Mouse (Mus musculus): ENCODE data around the gene Wnk2.

The Wnk2 gene

DNA sequence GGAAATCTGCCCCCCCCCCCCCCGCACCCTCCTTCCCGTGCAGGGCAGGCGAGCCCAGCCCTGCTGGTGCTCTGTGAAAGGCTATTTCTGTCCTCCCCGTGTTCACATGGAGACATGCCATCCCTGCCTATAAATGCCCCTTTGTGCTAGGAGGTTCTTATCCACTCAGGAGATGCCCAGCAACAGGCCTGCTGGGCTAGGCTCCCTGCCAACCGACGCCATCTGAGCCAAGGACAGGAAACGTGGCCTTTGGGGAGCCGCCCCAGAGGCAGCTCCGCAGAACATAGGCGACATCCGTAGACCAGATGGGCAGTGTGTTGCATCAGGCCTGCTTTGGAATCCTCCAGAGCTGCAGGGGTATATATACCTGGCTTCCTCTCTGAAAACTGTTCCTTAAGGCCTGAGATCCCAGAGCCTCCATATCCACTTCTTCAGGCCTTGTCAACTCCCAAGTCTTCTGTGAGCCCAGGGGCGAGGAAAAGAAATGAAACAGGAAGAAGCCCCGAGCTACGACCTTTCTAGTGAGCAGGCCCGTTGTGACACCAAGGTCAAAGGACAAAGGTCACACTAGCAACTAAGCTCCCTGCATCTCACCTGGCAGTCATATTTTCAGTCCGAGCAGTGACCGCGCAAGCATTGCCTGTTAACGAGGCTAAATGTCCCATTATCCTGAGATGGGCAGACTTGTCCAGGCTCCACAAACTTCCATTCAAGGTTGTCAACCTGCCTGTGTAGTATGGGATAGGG is 31.2 kb upstream of the Wnk2 start:
- CTCF ChIA-PET, result interaction anchor here (0.6 kb wide), 1 partner anchor 174 kb away, joined by 4 read pairs; no protein-coding TSS in a partner anchor

DNA sequence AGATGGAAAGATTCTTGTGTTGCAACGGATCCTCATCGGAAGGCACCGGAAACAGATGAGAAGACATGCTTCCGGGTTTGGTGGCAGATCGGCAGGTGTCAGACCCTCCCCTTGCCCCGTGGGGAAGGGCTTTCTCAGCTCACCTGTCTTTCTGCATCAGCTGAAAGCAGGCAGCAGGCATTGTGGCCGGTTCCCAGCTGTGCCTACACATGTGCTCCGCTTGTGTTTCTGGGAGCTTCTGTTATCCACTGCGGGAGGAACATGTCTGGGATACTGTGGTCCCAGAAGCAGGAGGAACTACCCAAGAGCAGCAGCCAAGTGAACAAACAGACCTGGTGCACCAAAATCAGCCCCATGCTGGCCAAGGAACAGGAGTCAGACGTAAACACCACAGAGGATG is 27.7 kb upstream of the Wnk2 start:
- CTCF ChIA-PET, result no interaction called here

DNA sequence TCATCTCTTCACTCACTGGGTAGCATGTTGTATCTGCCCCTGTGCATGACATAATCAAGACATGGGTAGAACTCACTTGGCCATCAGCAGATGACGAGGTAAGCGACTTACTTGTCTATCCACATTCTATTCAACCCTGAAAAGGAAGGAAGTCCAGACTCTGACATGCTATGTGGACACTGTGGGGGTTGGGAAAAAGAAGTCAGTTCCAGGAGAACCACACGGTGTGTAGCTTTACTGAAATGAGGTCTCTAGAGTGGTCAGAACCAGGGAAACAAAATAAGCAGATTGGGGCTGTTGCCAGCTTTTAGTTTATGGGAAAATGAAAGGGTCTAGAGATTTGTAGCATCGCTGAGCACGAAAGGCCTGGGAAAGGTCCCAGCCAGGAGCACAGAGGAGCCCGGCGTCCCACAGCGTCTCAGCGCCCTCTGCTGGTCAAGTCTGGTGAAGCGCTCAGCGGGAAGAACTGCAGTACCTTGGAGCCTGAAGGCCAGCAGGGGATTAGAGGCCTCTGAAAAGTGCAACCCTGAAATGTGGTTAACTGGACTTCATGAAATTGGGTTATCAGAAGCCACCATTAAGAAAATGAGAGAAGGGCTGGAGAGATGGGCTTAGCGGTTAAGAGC is 25.3 kb upstream of the Wnk2 start:
- CTCF ChIA-PET, result interaction anchor here (0.6 to 1.0 kb wide), 3 partner anchors 17 to 254 kb away, joined by 3 to 15 read pairs (median 6); no protein-coding TSS in a partner anchor

DNA sequence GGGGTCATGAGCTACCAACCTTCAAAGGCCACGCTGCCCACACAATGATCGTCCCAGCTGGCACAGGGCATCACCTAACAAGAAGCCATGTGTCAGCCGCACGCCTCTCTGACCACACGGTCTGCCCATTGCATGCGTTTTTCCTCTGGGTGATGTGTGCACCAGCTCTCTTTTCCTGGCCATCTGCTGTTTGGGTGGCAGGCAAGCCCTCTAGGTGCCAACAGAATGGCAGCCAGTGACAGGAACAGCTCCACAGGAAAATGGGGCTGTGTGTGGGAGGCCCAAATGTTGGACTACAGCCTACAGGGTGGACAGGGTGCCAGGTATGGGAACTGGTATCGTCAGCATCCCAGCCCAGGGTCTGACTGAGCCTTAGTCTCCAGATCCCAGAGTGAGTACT is 24.5 kb upstream of the Wnk2 start:
- CTCF ChIA-PET, result interaction anchor here (0.6 to 1.0 kb wide), 4 partner anchors 15 to 255 kb away, joined by 3 to 15 read pairs (median 5); no protein-coding TSS in a partner anchor

DNA sequence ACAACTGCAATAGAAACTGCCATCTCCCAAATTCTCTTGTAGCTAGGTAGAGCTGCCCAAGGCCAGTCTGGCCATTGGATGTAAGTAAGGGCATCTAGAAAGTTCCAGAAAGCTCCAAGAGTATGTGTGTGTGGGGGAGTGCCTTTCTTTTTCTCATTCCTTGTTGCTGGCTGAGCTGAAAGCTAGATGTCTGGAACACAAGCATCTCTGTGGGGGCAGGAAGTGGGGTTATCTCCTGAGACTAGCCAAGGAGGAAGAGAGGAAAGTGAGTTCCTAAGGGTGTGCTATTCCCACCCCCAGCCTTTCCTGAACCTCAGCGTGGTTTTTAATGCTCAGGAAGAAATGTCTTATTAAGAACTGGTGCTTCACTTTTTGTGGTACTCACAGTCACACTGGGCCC is 23.9 kb upstream of the Wnk2 start:
- CTCF ChIA-PET, result interaction anchor here (0.6 kb wide), 1 partner anchor 14 kb away, joined by 4 read pairs; no protein-coding TSS in a partner anchor

DNA sequence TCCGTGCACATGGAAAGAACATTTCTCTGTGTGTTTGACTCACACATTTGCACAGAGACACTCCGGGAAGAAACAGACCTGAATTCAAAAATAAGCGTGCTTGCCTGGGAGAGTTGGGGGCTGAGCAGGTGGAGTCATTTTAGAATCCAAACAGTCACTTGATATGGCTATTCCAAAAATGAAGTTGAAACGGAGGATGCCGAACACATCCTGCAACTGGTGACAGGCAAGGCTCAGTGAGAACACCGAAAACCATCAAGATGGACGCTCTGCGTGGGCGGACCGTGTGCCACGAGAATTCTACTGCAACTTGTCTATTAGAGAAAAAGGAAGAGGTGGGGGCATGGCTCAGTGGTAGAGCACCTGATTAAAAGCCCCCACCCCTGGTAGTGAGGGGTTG is 22.8 kb upstream of the Wnk2 start:
- CTCF ChIA-PET, result no interaction called here

DNA sequence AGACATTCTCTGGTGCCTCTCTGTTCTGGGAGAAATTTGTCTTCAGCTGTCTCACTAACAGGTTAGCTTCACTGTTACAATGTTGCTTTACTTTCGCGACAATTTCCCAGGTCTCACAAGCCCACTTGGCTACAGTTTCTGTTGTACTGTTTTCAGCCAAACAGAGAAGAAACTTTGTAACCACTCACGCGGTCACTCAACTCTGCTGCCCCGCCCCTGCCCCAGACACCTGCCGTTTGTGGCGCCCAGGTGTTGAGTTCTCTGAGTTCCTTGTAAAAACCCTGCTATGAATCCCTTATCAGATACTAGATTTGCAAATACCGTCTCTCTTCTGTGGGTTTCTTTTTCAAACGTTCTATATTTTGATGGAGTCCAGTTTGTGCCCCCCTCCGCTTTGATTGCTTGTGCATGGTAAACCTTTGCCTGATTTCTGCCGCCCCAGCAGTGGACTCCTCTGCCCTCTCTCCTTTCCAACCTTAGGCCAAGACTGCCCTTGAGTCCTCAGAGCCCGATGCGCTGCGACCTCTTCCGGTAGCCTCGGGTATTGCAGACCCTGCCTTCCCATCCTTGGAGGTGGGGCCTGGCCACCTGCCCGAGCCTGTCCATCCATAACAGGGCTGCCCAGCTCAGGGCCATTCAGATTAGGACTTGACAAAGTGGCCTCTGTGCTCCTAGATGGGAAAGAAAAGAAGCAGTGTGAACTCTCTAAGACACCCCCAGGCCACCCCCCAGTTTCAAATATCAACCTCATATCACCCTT is 21.8 kb upstream of the Wnk2 start:
- CTCF ChIA-PET, result no interaction called here

DNA sequence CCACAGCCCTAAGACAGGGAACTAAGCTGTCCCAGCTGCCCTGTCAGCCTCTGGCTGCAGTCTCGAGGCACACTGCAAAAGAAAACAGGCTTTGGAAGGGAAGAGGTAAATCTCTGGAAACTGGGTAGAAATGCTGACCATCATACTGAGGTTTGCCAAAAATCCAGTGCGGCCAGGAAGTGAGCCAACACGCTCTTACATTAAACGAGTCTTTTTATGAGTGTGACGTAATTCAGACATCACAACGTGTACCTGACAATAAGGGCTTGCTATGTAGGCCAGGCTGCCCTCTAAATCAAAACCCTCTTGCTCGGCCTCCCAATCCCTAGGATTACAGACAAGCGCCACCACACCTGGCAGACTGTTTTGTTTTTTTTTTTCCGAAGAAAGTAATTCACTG is 19.3 kb upstream of the Wnk2 start:
- CTCF ChIA-PET, result no interaction called here

DNA sequence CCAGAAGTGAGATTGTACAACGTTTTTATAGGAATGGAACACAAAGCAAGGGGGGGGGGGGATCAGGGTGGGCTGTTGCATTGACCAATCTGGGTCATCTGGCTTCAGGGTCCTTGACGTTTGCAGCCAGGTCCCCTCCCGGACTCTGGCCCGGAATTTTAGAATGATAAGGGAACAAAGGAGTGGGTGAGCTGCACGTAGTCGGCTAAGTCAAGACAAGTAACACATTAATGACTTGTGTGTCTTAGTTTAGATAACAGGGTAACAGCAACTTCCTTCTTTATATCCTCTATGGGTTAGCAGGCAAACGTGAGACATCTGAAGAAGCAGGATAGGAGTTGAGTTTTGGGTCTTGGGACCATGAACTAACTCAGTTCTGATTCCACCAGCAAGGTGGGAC is 15.8 kb upstream of the Wnk2 start:
- CTCF ChIA-PET, result interaction anchor here (0.7 kb wide), 1 partner anchor 500 kb away, joined by 3 read pairs; no protein-coding TSS in a partner anchor

DNA sequence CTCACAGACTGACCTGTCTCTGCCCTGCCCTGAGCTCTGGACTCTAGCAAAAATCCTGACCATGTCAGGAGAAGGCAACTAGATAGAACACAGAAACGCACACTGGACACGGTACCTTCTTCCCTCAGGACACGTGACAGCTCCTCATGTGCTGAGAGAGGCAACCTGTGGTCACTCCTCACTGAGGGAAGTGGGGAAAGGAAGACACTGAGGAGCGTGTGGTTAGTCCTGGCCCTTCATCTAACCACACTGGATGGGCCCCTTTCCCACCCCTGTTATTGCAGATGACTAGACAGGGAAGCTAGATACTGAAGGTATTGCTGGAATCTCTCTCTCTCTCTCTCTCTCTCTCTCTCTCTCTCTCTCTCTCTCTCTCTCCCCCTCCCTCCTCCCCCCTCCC is 14.9 kb upstream of the Wnk2 start:
- CTCF ChIA-PET, result no interaction called here

DNA sequence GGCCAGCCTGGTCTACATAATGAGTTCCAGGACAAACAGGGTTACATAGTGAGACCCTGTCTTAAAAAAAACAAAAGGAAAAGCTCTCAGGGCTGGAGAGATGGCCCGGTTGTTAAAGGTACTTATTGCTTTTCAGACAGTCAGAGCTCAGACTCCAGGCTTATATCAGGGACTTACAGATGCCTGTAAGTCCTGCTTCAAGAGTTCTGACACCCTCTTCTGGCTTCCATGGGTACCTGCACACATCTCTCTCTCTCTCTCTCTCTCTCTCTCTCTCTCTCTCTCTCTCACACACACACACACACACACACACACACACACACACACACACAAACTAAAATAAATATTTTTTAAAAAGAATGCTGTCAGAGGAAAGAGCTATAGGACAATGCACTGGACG is 13.4 kb upstream of the Wnk2 start:
- CTCF ChIA-PET, result no interaction called here

DNA sequence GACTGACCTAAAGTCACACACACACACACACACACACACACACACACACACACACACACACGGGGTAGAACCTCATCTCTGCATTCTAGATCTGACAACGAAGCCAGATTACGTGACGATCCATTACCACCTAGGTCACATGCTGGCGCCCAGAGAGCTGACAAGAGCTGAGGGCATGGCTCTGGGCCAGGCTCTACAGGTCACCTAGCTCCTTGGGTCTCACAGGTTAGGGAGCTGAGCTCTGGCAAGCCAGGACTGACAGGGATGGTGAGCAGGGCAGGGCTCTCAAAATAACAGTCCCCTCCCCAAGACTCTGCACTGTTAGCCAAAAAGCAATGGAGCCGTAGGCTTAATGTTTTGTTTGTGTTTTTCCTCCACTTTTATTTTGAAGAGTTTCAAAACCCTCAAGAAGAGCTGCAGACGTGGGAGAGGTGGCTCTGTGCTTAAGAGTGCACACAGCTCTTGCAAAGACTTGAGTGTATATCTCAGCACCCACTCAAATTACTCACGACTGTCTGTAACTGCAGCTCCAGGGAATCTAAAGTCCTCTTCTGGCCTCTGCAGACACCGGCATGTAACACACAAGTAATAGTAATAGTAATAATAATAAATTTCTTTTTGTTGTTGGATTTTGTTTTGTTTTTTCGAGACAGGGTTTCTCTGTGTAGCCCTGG is 10.4 kb upstream of the Wnk2 start:
- CTCF ChIA-PET, result interaction anchor here (0.6 kb wide), 1 partner anchor 14 kb away, joined by 4 read pairs; no protein-coding TSS in a partner anchor

DNA sequence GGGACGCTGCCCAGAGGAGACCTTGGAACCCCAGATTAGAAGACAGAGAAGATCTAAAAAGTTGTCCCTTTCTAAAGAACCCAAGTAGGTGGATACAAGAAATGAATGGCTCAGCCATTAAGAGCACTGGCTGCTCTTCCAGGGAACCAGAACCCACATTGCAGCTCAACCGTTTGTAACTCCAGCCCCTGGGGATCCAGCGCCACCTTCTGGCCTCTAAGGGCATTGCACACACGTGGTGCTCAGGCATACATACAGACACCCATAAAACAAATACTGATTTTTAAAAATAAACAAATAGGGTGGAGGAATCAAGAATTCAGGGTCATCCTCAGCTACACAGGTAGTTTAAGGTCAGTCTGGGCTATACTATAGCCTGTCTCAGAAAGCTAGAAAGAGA is 8.8 kb upstream of the Wnk2 start:
- CTCF ChIA-PET, result interaction anchor here (0.9 kb wide), 1 partner anchor 16 kb away, joined by 6 read pairs; no protein-coding TSS in a partner anchor

DNA sequence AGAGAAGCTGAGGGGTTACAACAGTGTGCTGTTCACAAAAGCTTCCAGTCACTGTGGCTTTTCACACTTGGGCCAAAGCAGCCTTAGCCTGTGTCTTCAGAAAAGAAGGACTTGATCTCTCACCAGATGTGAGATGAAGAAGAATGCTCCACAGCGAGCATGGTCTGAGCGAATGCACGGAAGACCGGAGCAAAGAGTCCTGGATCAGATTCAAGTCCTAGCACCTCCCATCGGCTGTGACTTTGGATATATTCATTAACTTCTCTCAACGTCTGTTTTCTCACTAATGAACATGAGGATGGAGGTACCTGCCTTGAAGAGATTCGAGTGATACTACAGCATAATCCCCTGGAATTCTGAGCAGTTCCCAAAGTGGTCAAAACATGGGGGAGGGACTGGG is 6.8 kb upstream of the Wnk2 start:
- CTCF ChIA-PET, result interaction anchor here (0.6 kb wide), 2 partner anchors 286 to 446 kb away, joined by 4 to 5 read pairs; no protein-coding TSS in a partner anchor

DNA sequence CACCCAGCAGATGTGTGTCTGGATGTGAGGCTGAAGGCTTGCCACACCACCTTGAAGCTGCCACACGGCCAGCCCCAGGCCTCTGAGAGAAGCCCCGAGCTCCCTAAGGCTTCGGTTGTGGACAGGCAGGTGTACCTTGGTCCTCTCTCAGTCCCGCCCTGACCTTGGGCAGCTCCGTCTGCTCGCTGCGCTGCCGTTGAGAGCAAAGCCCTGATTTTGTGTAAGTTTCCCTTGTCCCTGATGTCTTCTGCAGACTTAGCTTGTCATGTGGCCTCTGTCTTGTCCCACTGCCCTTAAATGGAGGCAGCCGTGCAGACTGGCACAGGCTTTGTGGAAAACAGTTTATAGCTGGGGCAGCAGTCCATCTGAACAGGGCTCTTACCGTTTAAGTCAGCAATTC is 6.2 kb upstream of the Wnk2 start:
- CTCF ChIA-PET, result no interaction called here

DNA sequence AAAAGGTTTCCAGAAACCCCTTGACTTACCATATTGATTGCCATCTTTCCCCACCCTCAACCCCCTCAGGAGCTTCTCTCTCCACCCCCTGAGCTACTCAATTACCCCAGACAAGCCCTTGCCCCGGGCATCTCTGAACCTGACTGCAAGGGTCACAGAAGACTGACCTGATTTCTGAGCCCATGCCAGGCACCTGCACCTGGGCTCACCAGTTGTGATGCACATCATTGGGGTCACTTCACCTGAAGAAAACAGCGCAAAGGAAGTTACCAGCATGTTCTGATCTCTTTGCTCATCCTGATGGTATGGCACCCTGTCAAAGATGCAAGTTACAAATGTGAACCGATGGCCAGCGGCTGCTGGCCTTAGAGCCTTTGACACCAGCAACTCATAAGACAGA is 873 bp upstream of the Wnk2 start:
- CTCF ChIA-PET, result no interaction called here

DNA sequence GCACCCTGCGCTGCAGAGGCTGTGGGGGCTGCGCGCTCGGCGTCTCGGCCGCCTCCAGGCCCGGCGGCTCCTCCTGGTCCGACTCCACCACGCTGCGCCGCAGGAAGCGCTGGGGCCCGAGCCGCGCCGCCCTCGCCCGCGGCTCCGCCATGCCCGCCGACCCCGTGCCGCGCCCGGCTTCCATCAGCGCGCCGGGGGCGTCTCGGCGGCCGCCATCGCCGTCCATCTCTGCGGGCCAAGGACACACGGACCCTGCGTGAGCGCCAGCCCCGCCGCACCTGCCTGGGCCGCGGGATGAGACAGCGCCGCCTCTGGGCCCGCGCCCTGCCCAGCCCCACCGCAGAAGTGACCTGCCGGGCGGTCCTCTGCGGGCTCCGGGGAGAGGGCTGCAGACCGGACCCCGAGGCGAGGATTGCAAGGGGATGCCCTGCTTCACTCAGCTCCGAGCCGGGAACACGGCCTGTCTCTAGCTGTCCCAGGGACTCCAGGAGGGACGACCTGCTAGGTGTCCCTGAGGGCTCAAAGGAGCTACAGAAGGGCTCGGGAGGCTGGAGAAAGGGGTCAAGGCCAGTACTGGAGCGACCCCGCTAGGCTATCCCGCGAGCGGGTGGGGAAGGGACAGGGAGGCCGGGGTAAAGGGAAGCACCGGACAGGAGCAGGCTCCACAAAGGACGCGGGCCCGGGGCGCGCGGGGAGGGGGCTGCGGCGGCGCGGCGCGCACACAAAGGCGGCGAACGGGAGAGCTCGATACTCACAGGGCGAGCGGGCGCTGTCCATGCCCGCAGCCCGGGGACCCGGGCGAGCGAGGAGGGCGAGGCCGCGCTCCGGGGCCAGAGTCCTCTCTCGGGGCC is 582 bp downstream of the Wnk2 start:
- CTCF ChIA-PET, result interaction anchor here (0.5 kb wide), 2 partner anchors 28 to 281 kb away, joined by 3 to 4 read pairs; no protein-coding TSS in a partner anchor

DNA sequence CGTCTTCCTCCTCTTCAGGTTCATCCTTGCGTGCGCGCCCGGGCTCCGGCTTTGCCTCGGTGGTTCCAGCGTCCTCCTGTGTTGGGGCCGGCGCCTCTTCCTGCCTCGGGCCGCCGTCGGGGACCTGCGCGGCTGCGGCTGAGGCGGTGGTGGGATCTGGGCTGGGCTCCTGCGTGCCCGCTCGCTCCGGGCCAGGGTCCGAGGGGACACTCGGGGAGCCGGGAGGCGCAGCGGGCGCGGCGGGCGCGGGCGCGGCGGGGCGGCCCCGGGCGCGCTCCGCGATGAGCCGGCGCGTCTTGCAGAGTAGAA is 1.2 kb downstream of the Wnk2 start:
- CTCF ChIA-PET, result interaction anchor here (0.5 kb wide), 1 partner anchor 28 kb away, joined by 3 read pairs; no protein-coding TSS in a partner anchor

DNA sequence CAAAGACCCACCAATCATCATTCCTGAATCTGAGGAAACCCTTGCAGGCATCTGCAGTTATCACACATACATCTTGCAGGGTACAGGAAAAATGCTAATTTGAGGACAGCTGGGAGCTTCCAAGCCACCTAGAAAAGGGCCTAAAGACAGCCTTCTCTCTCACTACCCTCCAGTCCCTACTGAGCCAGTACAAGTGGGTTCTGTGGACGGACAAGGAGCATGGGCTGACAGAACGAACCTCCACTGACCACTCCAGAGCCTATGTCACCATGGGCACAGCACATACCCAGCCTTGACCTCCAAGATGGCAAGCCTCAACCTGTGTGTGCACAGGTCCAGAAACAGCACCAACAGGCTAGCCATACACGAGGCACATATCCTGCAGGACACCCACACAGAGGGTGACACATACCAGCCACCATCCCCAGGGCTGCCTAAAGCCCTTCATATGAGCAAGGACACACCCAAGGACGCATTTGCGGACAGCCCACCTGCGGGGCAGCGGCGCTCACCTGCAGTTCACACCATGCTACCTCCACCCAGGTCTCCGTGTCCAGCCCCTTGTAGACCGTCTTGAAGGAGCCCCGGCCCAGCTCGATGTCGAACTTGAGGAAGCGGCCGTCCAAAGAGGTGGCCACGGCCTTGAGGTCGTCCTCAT is 1.6 kb downstream of the Wnk2 start:
- CTCF ChIA-PET, result interaction anchor here (0.5 kb wide), 1 partner anchor 27 kb away, joined by 3 read pairs; no protein-coding TSS in a partner anchor

DNA sequence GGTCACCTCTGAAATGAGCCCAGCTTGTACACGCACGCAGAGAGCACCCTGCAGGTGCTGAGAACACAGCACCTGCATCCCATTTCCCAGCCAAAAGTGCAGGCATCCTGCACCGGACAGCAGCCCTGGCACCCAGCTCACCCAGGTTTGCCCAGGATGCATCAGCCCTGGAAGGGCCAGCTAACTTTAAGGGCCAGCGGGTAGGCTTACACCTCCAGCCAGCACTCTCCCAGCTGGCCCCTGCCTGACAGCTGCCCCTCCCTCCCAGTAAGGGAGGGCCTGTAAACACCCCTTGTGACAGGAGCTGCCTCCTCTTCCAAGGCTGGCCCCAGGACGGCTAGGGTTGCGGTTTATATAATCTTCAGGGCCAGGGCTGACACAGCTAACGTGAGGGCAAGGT is 2.4 kb downstream of the Wnk2 start:
- CTCF ChIA-PET, result interaction anchor here (0.7 kb wide), 1 partner anchor 77 kb away, joined by 6 read pairs; no protein-coding TSS in a partner anchor

All from spleen, embryonic (tissue).